Mouse (Mus musculus) neural tube, embryonic 15.5 days (tissue): ENCODE data around the gene Gm18596. TPM values are rescaled to one million over a fixed set of nuclear protein-coding genes. Genes with fewer than 3 reads are reported as not detected.
"Not testable (repeated sequence)": the region's sequence is repeated elsewhere in the genome, so short reads cannot be mapped to it uniquely, and the experiment has no call there.

ENCODE experiments used
- ATAC-seq: fragments of 200-750 bp; cut with Nextera tagmentation; 2 replicates; pipeline ENCODE4 v1.8.0; 2017; ENCODE audit warnings: mild to moderate bottlenecking, moderate TSS enrichment, moderate library complexity; ENCODE audit not compliant: low FRiP score
- H3K27ac ChIP-seq: fragments of 300-500 bp; sonication (generic); replicated peaks from 2 replicates; pipeline ENCODE4 v1.5.1; 2015; ENCODE audit warnings: mild to moderate bottlenecking, inconsistent platforms
- H3K27me3 ChIP-seq: fragments of 300-500 bp; sonication (generic); replicated peaks from 2 replicates; pipeline ENCODE4 v1.6.1; 2015; ENCODE audit warnings: inconsistent platforms
- H3K36me3 ChIP-seq: fragments of 300-500 bp; sonication (generic); 2 replicates; pipeline ENCODE4 v1.6.1; 2015; ENCODE audit warnings: inconsistent platforms
- H3K4me1 ChIP-seq: fragments of 300-500 bp; sonication (generic); 2 replicates; pipeline ENCODE4 v1.6.1; 2015; ENCODE audit warnings: inconsistent platforms
- H3K4me2 ChIP-seq: fragments of 300-500 bp; sonication (generic); 2 replicates; pipeline ENCODE4 v1.6.1; 2015; ENCODE audit warnings: inconsistent platforms, mild to moderate bottlenecking, moderate library complexity
- H3K4me3 ChIP-seq: fragments of 300-500 bp; sonication (generic); replicated peaks from 2 replicates; pipeline ENCODE4 v1.5.1; 2015; ENCODE audit warnings: mild to moderate bottlenecking, inconsistent platforms
- H3K9ac ChIP-seq: fragments of 300-500 bp; sonication (generic); replicated peaks from 2 replicates; pipeline ENCODE4 v1.6.1; 2015; ENCODE audit warnings: mild to moderate bottlenecking, inconsistent platforms
- H3K9me3 ChIP-seq: fragments of 300-500 bp; sonication (generic); replicated peaks from 2 replicates; pipeline ENCODE4 v1.6.1; 2016; ENCODE audit warnings: inconsistent platforms
- WGBS: fragments of 180-500 bp; shearing (Covaris S2); methylation state at CpG from one replicate; pipeline ENCODE4 v1.1.7; 2015; ENCODE audit warnings: mixed read lengths; 5-methylcytosine and 5-hydroxymethylcytosine counted together
- polyA plus RNA-seq: library from polyadenylated mRNA; unstranded; fragments of >200 nt; fragmentation: Nextera tagmentation; extraction: Ambion mirVana; gene quantifications from 2 replicates; pipeline ENCODE4 v1.2.1, GENCODE M21; 2015

Gm18596 gene
- polyA plus RNA-seq, 1 experiment from 2014 or later, result not detected

- WGBS, result 38% methylated on average over 1 of the region's 1 CpGs
- H3K4me1 ChIP-seq, H3K9me3 ChIP-seq, H3K9ac ChIP-seq, H3K4me3 ChIP-seq, H3K36me3 ChIP-seq, H3K4me2 ChIP-seq, H3K27ac ChIP-seq, H3K27me3 ChIP-seq, ATAC-seq: not testable (repeated sequence)
These were observed 8.8 kb upstream of the Gm18596 start, which contains the start of gene Gm9736 for GRCm38 (mm10) chr10:77751254-77751653. TSS of gene Gm9736 (minus strand) at chr10:77751354.

GRCm38 (mm10) chr10:77750686-77751085 lies 8.2 kb upstream of the Gm18596 start:
- H3K36me3 ChIP-seq, H3K9me3 ChIP-seq, ATAC-seq: not testable (repeated sequence)

GRCm38 (mm10) chr10:77738929-77739328 lies 3.5 kb downstream of the Gm18596 start:
- Histone ChIP-seq H3K9ac (no peak overlapping the region), H3K4me1 (no peaks in the 10 kb centered on the region), H3K4me2 (no peak overlapping the region), H3K9me3 (no peaks in the 10 kb centered on the region), H3K4me3 (no peak overlapping the region), H3K27me3 (no peaks in the 10 kb centered on the region), H3K36me3 (no peaks in the 10 kb centered on the region), H3K27ac (no peak overlapping the region)
- 87% methylated on average over 4 of the region's 4 CpGs for whole genome bisulfite sequencing
- no peak for ATAC-seq

More at GRCm38 (mm10) chr10:77750686-77751085, 8.2 kb upstream of the Gm18596 start:
- not testable (repeated sequence) for H3K4me1 ChIP-seq, H3K27ac ChIP-seq, H3K4me2 ChIP-seq, H3K4me3 ChIP-seq, H3K9ac ChIP-seq, H3K27me3 ChIP-seq
- 82% methylated on average over 1 of the region's 1 CpGs for WGBS

- no peaks in the 10 kb centered on the region for H3K4me1 ChIP-seq
- no peak for ATAC-seq
- no peaks in the 10 kb centered on the region for H3K9me3 ChIP-seq
- H3K36me3 ChIP-seq, result no peaks in the 10 kb centered on the region
- WGBS, result 90% methylated on average over 1 of the region's 1 CpGs
- H3K27ac ChIP-seq, result no peak overlapping the region
- no peak overlapping the region for H3K9ac ChIP-seq
- H3K4me2 ChIP-seq, result no peak overlapping the region
- no peak overlapping the region for H3K4me3 ChIP-seq
- H3K27me3 ChIP-seq, result no peaks in the 10 kb centered on the region
These were observed 6.5 kb downstream of the Gm18596 start for GRCm38 (mm10) chr10:77735928-77736327.

GRCm38 (mm10) chr10:77729241-77729640 lies 13.2 kb downstream of the Gm18596 start:
- Histone ChIP-seq H3K4me3 (no peak overlapping the region), H3K9me3 (no peaks in the 10 kb centered on the region), H3K9ac (no peak overlapping the region), H3K36me3 (no peaks in the 10 kb centered on the region), H3K4me1 (no peaks in the 10 kb centered on the region), H3K27me3 (no peaks in the 10 kb centered on the region), H3K27ac (no peak overlapping the region), H3K4me2 (no peak overlapping the region)
- 59% methylated on average over 4 of the region's 4 CpGs for WGBS
- ATAC-seq, result no peak

- Histone ChIP-seq H3K27me3 (no peaks in the 10 kb centered on the region), H3K4me2 (no peak overlapping the region), H3K9ac (no peak overlapping the region), H3K27ac (no peak overlapping the region), H3K9me3 (no peaks in the 10 kb centered on the region), H3K4me3 (no peak overlapping the region), H3K4me1 (no peaks in the 10 kb centered on the region), H3K36me3 (no peaks in the 10 kb centered on the region)
- no peak for ATAC-seq
- 73% methylated on average over 4 of the region's 4 CpGs for WGBS
These were observed 14.2 kb downstream of the Gm18596 start for GRCm38 (mm10) chr10:77728280-77728679.

- Histone ChIP-seq H3K4me3 (no peak within 1 kb of the TSS), H3K9ac (no peak within 1 kb of the TSS), H3K4me2 (no peak within 1 kb of the TSS), H3K27ac (no peak within 1 kb of the TSS), H3K9me3 (no peaks in the 10 kb centered on the region), H3K4me1 (no peaks in the 10 kb centered on the region), H3K36me3 (no peaks in the 10 kb centered on the region), H3K27me3 (no peaks in the 10 kb centered on the region)
- ATAC-seq, result no peak
- 51% methylated on average over 3 of the region's 3 CpGs for WGBS
These were observed 16.3 kb downstream of the Gm18596 start, which contains the start of gene Gm10100 for GRCm38 (mm10) chr10:77726186-77726585. TSS of gene Gm10100 (plus strand) at chr10:77726486.

GRCm38 (mm10) chr10:77724855-77725254 lies 17.6 kb downstream of the Gm18596 start:
- no peaks in the 10 kb centered on the region for H3K9me3 ChIP-seq
- no peaks in the 10 kb centered on the region for H3K36me3 ChIP-seq
- H3K27me3 ChIP-seq, result no peaks in the 10 kb centered on the region
- H3K9ac ChIP-seq, result no peak overlapping the region
- no peak for ATAC-seq
- WGBS, result 79% methylated on average over 8 of the region's 8 CpGs
- no peak overlapping the region for H3K27ac ChIP-seq
- no peak overlapping the region for H3K4me2 ChIP-seq
- H3K4me3 ChIP-seq, result no peak overlapping the region
- no peaks in the 10 kb centered on the region for H3K4me1 ChIP-seq

GRCm38 (mm10) chr10:77720299-77720698 lies 22.1 kb downstream of the Gm18596 start, which contains the start of gene Krtap12-1:
TSS of gene Krtap12-1 (plus strand) at chr10:77720599.
- WGBS, result 83% methylated on average over 1 of the region's 1 CpGs
- not testable (repeated sequence) for H3K4me2 ChIP-seq, H3K36me3 ChIP-seq, H3K9me3 ChIP-seq, H3K4me1 ChIP-seq, H3K27ac ChIP-seq, H3K27me3 ChIP-seq, H3K4me3 ChIP-seq, ATAC-seq, H3K9ac ChIP-seq

- H3K27me3 ChIP-seq, result no peaks in the 10 kb centered on the region
- ATAC-seq, result no peak
- no peak within 1 kb of the TSS for H3K4me2 ChIP-seq
- no peaks in the 10 kb centered on the region for H3K36me3 ChIP-seq
- H3K9me3 ChIP-seq, result no peaks in the 10 kb centered on the region
- no peaks in the 10 kb centered on the region for H3K4me1 ChIP-seq
- no peak within 1 kb of the TSS for H3K27ac ChIP-seq
- 86% methylated on average over 1 of the region's 1 CpGs for WGBS
- H3K4me3 ChIP-seq, result no peak within 1 kb of the TSS
- H3K9ac ChIP-seq, result no peak within 1 kb of the TSS
These were observed 26.9 kb downstream of the Gm18596 start, which contains the start of gene Gm10142 for GRCm38 (mm10) chr10:77715507-77715906. TSS of gene Gm10142 (plus strand) at chr10:77715807.

- H3K4me2 ChIP-seq, result no peak overlapping the region
- H3K9me3 ChIP-seq, result no peaks in the 10 kb centered on the region
- H3K9ac ChIP-seq, result no peak overlapping the region
- H3K4me3 ChIP-seq, result no peak overlapping the region
- no peaks in the 10 kb centered on the region for H3K4me1 ChIP-seq
- H3K27ac ChIP-seq, result no peak overlapping the region
- ATAC-seq, result no peak
- 78% methylated on average over 4 of the region's 4 CpGs for WGBS
- no peaks in the 10 kb centered on the region for H3K27me3 ChIP-seq
- H3K36me3 ChIP-seq, result no peaks in the 10 kb centered on the region
These were observed 28.7 kb downstream of the Gm18596 start for GRCm38 (mm10) chr10:77713734-77714133.

- not testable (repeated sequence) for H3K4me1 ChIP-seq, H3K9ac ChIP-seq, H3K27me3 ChIP-seq, H3K4me3 ChIP-seq, H3K36me3 ChIP-seq, H3K4me2 ChIP-seq, ATAC-seq, H3K27ac ChIP-seq, H3K9me3 ChIP-seq
These were observed 31.3 kb downstream of the Gm18596 start, which contains the start of gene Gm10024 for GRCm38 (mm10) chr10:77711157-77711556. TSS of gene Gm10024 (plus strand) at chr10:77711457.

GRCm38 (mm10) chr10:77709831-77710230 lies 32.6 kb downstream of the Gm18596 start:
- no peak for ATAC-seq
- Histone ChIP-seq H3K4me1 (no peaks in the 10 kb centered on the region), H3K9me3 (no peaks in the 10 kb centered on the region), H3K9ac (no peak overlapping the region), H3K36me3 (no peaks in the 10 kb centered on the region), H3K27me3 (no peaks in the 10 kb centered on the region), H3K4me2 (no peak overlapping the region), H3K27ac (no peak overlapping the region), H3K4me3 (no peak overlapping the region)
- WGBS, result 86% methylated on average over 3 of the region's 3 CpGs
